Mouse (Mus musculus): ENCODE measurements around the gene Jmy. TPM values are rescaled to one million over a fixed set of nuclear protein-coding genes. Genes with fewer than 3 reads are reported as not detected.
A peak's percentile ranks its signal among the peaks of the same experiment; 100 is the strongest.

Jmy gene
- total RNA-seq, 2 experiments from 2014 or later: 38.6 TPM

DNA sequence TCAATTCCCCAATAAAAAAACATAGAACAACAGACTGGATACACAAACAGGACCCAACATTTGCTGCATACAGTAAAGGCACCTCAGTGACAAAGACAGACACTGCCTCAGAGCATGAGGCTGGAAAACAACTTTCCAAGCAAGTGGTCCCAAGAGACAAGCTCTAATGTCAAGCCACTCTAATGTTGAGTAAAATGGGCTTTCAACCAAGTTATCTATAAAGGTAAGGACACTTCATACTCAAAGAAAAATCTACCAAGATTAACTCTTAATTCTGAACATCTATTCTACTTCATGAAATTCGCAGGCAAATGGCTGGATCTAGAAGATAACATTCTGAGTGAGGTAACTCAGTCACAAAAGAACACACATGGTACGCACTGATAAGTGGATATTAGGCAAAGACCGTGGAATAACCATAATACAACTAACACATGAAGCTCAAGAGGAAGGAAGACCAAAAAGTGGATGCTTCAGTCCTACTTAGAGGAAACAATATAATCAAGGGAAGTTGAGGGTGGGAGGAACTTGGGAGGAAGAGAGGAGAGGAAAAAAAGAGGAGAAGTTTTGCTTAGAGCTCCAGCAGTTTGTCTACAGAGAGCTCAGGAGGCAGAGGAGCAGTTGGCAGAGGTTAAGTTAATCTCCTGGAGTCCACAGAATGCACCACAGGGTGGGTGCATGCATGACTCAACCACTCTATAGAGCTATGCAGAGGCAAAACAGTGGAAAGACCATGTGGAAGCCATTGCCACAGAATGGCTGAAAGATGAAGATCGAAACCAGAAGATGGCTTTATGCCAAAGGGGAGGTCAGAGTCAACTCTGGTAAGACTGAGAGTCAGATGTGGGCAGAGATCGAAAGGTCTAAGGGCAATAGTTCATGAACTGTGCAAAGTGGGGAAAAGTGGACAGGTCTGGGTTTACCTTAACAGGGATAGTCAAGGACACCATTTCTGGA lies 71.4 kb downstream of the Jmy start:
- H3K27ac ChIP-seq: no peak overlapping the region
- no peak overlapping the region for H3K4me3 ChIP-seq
- TF ChIP-seq CTCF (conservative IDR thresholded peaks at IDR 0.05): no peak
- DNase-seq (ENCODE audit: low spot score in 2 of 2): no peak

DNA sequence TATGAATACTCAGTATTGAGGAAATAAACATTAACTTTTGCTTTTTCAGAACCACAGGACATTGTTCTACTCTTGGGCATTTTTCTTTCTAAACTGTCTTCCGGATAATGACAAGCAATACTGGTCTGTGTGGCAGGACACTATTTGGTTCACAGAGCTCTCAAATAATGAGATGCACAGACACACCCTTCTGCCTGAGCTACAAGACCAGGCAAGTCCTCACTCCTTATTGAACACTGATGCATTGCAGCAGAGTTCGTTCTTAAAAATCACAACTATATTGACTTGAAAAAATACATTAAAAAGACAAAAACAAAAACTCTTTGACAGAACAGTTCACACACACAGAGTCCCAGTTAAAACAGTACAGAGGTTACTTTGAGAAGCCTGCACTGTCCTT lies 76.4 kb downstream of the Jmy start:
- TF ChIP-seq CTCF (conservative IDR thresholded peaks at IDR 0.05): no peak
- no peak for DNase-seq (ENCODE audit: low spot score in 2 of 2)
- Histone ChIP-seq H3K4me3 (no peak overlapping the region), H3K27ac (no peak overlapping the region)

DNA sequence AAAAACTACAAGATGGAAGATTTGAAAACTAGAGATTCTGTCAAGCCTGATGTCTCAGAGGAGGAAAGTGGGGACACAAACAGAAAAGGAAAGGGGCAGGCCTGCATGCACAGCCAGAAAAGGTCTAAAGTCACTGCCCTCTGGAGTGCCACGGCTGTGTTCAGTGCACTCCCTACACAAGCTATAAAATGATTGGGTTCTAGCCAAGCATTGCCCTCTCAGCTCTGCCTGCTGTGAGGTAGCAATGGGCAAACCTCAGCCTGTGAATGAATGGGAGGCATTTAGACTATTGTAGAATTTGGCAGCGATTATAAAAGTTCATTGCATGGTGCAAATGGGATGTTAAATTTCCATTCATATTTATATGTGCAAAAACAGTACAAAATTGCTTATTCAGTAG lies 79.8 kb downstream of the Jmy start:
- no peak overlapping the region for H3K4me3 ChIP-seq
- H3K27ac ChIP-seq: peak overlapping the region; percentile 7; the same call in 1 of the 2 replicates
- no peak for TF ChIP-seq CTCF (conservative IDR thresholded peaks at IDR 0.05)
- no peak for DNase-seq (ENCODE audit: low spot score in 2 of 2)

DNA sequence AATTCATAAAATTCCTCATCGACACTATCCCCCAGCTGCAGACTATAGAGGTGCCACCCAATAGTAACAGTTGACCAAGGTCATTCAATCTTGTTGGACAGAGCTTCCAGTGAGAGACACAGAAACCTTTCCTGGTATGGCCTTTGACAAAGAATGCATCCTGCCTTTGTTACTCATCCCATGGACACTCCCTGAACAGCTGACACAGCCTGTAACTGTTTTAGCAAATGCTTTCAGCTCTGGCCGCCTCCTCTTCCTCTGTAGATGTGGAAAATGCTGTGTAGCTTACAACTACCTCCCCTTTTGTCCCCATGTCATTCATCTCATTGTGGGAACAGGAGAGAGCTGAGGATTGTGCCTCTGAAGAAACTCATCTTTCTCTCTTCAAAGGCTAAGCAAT lies 81.3 kb downstream of the Jmy start:
- DNase-seq (ENCODE audit: low spot score in 2 of 2): no peak
- Histone ChIP-seq H3K27ac (no peak overlapping the region), H3K4me3 (no peak overlapping the region)
- no peak for TF ChIP-seq CTCF (conservative IDR thresholded peaks at IDR 0.05)

DNA sequence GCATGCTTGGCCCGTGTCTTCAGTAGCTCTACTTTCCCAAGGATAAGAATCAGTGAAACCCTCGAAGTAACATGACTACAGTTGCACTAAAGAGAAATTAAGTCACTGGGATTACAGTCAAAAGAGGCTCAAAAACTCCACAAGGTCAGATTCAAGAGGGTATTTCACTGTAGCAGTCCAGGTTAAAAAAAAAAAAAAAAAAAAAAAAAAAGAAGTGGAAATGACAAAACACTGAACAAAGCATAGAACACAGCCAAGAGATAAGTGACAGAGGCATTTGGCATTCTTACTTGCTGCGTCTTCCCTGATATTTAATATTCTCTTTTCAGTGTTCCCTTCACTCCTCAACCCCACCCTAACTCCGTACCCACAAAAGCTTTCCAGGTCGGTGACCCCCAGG lies 84.6 kb downstream of the Jmy start:
- Histone ChIP-seq H3K4me3 (no peak overlapping the region), H3K27ac (no peak overlapping the region)
- TF ChIP-seq CTCF (conservative IDR thresholded peaks at IDR 0.05): no peak
- DNase-seq (ENCODE audit: low spot score in 2 of 2): no peak

DNA sequence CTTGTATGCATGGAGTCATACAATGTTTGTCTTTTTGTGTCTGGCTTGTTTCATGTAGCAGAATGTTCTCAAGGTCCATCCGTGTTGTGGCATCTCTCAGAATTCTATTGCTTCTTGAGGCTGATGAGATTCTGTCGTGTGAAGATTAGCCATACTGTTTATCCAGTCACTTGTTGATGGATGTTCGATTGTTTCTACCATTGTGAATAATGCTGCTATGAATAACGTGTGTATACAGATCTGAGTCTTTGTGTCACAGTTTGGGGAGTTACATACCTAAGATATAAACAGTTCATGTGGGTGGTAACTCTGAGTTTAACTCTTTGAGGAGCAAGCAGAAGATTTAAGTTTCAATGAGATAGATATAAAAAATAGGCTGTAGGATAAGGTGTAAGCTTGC lies 89.3 kb downstream of the Jmy start:
- Histone ChIP-seq H3K4me3 (no peak overlapping the region), H3K27ac (no peak overlapping the region)
- no peak for TF ChIP-seq CTCF (conservative IDR thresholded peaks at IDR 0.05)
- no peak for DNase-seq (ENCODE audit: low spot score in 2 of 2)

DNA sequence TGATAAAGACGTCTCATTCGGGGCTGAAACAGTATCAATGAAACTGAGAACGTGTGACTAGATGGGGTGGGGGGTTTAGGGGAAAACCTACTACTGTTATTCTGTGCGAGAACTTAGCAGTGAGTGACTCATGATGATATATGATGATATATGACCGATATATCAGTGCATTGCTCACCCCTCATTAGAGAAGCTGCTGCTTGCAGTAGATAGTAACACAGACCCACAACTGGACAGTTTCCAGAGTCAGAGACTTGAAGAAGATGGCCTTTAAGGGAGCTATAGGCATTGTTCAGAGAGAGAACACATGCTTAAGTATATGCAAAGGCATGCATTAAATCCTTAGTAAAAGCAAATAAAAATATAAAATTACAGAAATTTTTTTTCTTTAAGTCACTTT lies 92.8 kb downstream of the Jmy start:
- no peak for TF ChIP-seq CTCF (conservative IDR thresholded peaks at IDR 0.05)
- H3K27ac ChIP-seq: no peak overlapping the region
- DNase-seq (ENCODE audit: low spot score in 2 of 2): no peak
- H3K4me3 ChIP-seq: no peak overlapping the region

DNA sequence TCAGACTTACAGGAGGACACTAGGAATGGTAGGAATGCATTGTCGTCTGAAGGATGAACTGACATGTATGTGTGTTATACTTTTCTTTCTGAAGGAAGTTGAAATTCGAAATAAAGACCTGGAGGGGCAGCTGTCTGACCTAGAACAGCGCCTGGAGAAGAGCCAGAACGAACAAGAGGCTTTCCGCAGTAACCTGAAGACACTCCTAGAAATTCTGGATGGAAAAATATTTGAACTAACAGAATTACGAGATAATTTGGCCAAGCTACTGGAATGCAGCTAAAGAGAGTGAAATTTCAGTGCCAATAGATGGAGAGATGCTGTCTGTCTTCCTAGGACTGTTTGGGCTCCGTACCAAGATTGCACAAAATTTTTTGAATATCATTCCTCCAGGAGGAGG lies 97.7 kb downstream of the Jmy start:
- Histone ChIP-seq H3K4me3 (no peak overlapping the region), H3K27ac (no peak overlapping the region; the same call in 1 of the 2 replicates)
- no peak for DNase-seq (ENCODE audit: low spot score in 2 of 2)
- TF ChIP-seq CTCF (conservative IDR thresholded peaks at IDR 0.05): no peak

DNA sequence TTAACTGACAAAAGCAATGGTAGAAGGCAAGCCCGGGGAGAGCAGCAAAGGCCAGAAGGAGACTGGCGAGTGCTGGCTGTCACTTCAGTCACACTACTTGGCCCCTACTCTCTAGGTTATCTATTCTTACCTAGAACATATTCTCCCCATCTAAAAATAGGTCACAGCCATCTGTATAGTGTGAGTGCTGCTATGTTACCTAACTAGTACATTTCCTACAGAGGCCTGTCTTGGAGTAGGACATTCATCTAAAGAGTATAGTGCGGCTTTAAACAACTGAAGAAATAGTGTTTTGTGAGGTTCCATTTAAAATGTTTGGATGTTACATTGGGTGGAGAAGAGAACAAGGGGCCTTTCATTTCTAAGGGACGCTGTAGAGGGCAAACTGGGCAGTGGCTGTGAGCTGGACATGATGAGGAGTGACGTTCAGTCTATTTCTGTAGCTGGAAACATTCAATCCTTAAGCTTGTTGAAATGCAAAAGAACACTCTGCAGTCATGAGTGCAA lies 99.8 kb downstream of the Jmy start:
- no peak overlapping the region for H3K4me3 ChIP-seq
- no peak for TF ChIP-seq CTCF (conservative IDR thresholded peaks at IDR 0.05)
- H3K27ac ChIP-seq: peak overlapping the region; percentile 67; the same call in 1 of the 2 replicates
- no peak for DNase-seq (ENCODE audit: low spot score in 2 of 2)

DNA sequence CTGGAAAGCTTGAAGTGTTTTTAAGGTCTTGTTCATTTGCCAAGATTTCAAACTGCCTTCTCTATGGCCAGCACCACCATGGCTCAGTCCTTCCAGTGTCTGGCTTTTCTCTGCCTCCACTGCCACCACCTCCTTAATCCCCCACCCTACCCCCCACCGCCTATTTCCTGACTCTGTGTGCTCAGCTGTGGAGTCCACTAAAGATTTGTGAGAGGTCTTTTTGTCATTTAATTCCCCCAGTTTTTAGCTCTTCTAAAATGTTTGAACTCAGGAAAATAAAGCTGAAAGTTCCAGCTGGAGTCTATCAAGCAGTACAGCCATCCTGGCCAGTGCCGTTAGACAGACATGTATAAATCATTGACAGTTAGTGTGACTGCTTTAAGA lies 110.4 kb downstream of the Jmy start:
- no peak for TF ChIP-seq CTCF (conservative IDR thresholded peaks at IDR 0.05)
- no peak for DNase-seq (ENCODE audit: low spot score in 2 of 2)
- Histone ChIP-seq H3K27ac (no peak overlapping the region), H3K4me3 (no peak overlapping the region)

DNA sequence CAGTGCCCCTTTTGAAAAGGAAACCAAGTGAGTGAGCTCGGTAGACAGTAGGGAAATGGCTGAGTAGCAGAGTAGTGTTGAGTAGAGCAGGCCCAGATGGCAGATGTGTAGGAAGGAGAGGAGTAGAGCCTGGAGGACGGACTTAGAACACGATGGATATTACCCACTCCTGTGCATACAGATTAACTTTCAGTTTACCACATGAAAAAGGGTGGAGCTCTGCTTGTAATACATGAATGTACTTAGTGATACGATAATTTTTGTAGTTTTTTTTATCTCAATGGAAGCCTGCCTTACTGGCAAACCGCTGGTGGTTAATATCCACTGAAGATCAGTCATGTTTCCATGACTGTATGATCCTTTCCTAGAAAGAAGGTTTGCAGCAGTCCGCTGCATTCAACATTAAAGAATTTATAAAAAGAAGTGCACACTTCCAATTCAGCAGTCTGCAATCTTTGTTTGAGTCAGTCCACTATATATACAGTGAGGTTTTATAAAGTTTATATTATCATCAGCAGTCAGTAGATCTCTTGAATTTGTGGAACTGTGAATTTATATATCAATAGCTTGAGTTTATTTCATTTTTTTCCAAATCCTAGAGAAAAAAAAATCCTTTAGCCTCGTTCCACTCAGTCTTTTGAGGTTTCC lies 110.9 kb downstream of the Jmy start:
- DNase-seq (ENCODE audit: low spot score in 2 of 2): no peak
- no peak for TF ChIP-seq CTCF (conservative IDR thresholded peaks at IDR 0.05)
- no peak overlapping the region for H3K4me3 ChIP-seq
- H3K27ac ChIP-seq: no peak overlapping the region

DNA sequence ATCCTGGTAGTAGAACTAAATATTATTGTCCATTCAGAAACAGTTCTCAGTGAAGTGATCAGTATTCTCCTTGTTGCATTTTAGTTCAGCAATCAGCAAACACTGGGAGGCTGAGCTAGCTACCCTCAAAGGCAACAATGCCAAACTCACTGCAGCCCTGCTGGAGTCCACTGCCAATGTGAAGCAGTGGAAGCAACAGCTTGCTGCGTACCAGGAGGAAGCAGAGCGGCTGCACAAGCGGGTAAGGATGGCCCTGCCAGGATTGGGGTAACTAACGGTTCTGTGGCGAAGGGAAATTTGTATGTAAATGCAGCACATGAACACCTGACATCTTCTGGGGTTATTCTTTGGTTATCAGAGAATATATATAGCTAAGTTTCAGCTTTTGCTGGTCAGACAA lies 112.2 kb downstream of the Jmy start:
- 0 out of 2 replicates have a peak overlapping the region, but pooled peaks have one; percentile 12 for H3K27ac ChIP-seq
- no peak for TF ChIP-seq CTCF (conservative IDR thresholded peaks at IDR 0.05)
- no peak for DNase-seq (ENCODE audit: low spot score in 2 of 2)
- H3K4me3 ChIP-seq: no peak overlapping the region

DNA sequence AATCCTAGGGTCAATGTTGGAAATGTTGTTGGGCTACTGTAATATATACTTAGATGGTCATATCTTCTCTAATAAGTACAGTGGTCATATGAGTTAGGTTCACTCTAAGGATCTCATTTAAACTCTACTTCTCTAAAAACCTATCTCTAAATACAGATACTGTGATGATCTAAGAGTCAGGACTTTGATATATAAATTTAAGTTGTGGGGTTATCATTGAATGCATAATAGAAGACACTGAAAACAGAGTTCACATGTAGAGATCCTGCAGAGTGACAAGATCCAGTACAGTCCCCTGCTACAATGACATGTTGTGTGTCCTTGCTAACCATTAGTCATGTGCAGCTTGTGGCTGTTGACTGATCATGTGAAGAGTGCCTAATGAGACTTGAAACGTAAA lies 114.5 kb downstream of the Jmy start:
- Histone ChIP-seq H3K4me3 (no peak overlapping the region), H3K27ac (no peak overlapping the region)
- no peak for TF ChIP-seq CTCF (conservative IDR thresholded peaks at IDR 0.05)
- no peak for DNase-seq (ENCODE audit: low spot score in 2 of 2)
